Mouse (Mus musculus) liver, adult 2 months (tissue): ENCODE data around the gene Serac1. TPM values are rescaled to one million over a fixed set of nuclear protein-coding genes. Genes with fewer than 3 reads are reported as not detected.

Experiments
- DNase-seq: peaks from one replicate; pipeline ENCODE4 v3.0.0-alpha.2; 2011; ENCODE audit warnings: low read depth, low spot score; ENCODE audit errors: extremely low read depth
- H3K27ac ChIP-seq: fragments of 200-500 bp; replicated peaks from 2 replicates; pipeline ENCODE4 v1.5.1; 2012; ENCODE audit warnings: low read depth, mild to moderate bottlenecking, control low read depth, inconsistent platforms, low read length; ENCODE audit not compliant: insufficient read depth
- H3K27me3 ChIP-seq: fragments of 200-500 bp; 2 replicates; pipeline ENCODE4 v1.6.1; 2012; ENCODE audit warnings: mild to moderate bottlenecking, moderate library complexity, low read length, inconsistent platforms; ENCODE audit not compliant: control insufficient read depth, insufficient read depth
- H3K36me3 ChIP-seq: fragments of 200-500 bp; 2 replicates; pipeline ENCODE4 v1.6.1; 2012; ENCODE audit warnings: low read length, inconsistent platforms; ENCODE audit not compliant: control insufficient read depth, insufficient read depth
- H3K4me1 ChIP-seq: fragments of 200-500 bp; 2 replicates; pipeline ENCODE4 v1.6.1; 2011; ENCODE audit warnings: low read length; ENCODE audit not compliant: control insufficient read depth, insufficient read depth
- H3K4me3 ChIP-seq: fragments of 200-500 bp; 2 replicates; pipeline ENCODE4 v1.5.1; 2011; ENCODE audit warnings: low read depth, mild to moderate bottlenecking, control low read depth, low read length, moderate library complexity; ENCODE audit not compliant: insufficient read depth
- H3K79me2 ChIP-seq: fragments of 200-500 bp; 2 replicates; pipeline ENCODE4 v1.6.1; 2012; ENCODE audit warnings: inconsistent platforms, mild to moderate bottlenecking, low read length, moderate library complexity; ENCODE audit not compliant: control insufficient read depth, insufficient read depth
- H3K9ac ChIP-seq: fragments of 200-500 bp; 2 replicates; pipeline ENCODE4 v1.6.1; 2012; ENCODE audit warnings: low read depth, mild to moderate bottlenecking, control low read depth, inconsistent platforms, low read length
- CTCF ChIP-seq: fragments of 200-500 bp; IDR thresholded peaks from 2 replicates; pipeline ENCODE4 v1.5.1; 2011; ENCODE audit warnings: low read depth, low read length, control low read depth
- POLR2A ChIP-seq: fragments of 200-500 bp; IDR thresholded peaks from 2 replicates; pipeline ENCODE4 v1.6.1; 2011; ENCODE audit warnings: low read length, control low read depth; ENCODE audit not compliant: insufficient read depth; ENCODE audit errors: extremely low read depth
- WGBS: fragments of 180-500 bp; shearing (Covaris S2); methylation state at CpG from one replicate; pipeline ENCODE4 v1.1.7; 2018; 5-methylcytosine and 5-hydroxymethylcytosine counted together
- polyA plus RNA-seq: library from polyadenylated mRNA; depleted of rRNA; stranded (reverse); fragments of >200 nt; gene quantifications from 2 replicates; pipeline ENCODE4 v1.2.3, GENCODE M21; 2012; rRNA removed
- total RNA-seq: library from RNA; depleted of rRNA; stranded (reverse); fragments of >200 nt; gene quantifications from 2 replicates; pipeline ENCODE4 v1.2.3, GENCODE M21; 2014; rRNA removed

Serac1 gene
- total and polyA plus RNA-seq, 2 experiments, result 2.0 to 3.9 TPM

GRCm38 (mm10) chr17:5996589-5996988 is 83.0 kb downstream of the Serac1 start:
- peaks cover 16% of the 10 kb centered on the region for H3K4me1 ChIP-seq
- WGBS, result 53% methylated on average over 14 of the region's 14 CpGs

GRCm38 (mm10) chr17:5994606-5995005 is 84.9 kb downstream of the Serac1 start:
- no peak overlapping the region for H3K27ac ChIP-seq
- no peaks in the 10 kb centered on the region for H3K27me3 ChIP-seq
- DNase-seq, result no peak
- 83% methylated on average over 6 of the region's 6 CpGs for WGBS
- no peak for TF ChIP-seq CTCF
- no peak for TF ChIP-seq POLR2A
- H3K4me1 ChIP-seq, result peaks cover 15% of the 10 kb centered on the region
- no peak overlapping the region for H3K4me3 ChIP-seq
- H3K79me2 ChIP-seq, result no peaks in the 10 kb centered on the region
- no peak overlapping the region for H3K9ac ChIP-seq
- no peaks in the 10 kb centered on the region for H3K36me3 ChIP-seq

More at GRCm38 (mm10) chr17:5996589-5996988, 83.0 kb downstream of the Serac1 start:
- peak; percentile 78 for DNase-seq
- no peaks in the 10 kb centered on the region for H3K79me2 ChIP-seq
- H3K4me3 ChIP-seq, result no peak overlapping the region
- no peak overlapping the region for H3K9ac ChIP-seq
- peak overlapping the region; percentile 58; the same call in 1 of the 2 replicates for H3K27ac ChIP-seq
- no peak for TF ChIP-seq POLR2A
- TF ChIP-seq CTCF, result no peak
- no peaks in the 10 kb centered on the region for H3K36me3 ChIP-seq
- no peaks in the 10 kb centered on the region for H3K27me3 ChIP-seq

GRCm38 (mm10) chr17:5993581-5994260 is 85.8 kb downstream of the Serac1 start:
- DNase-seq, result no peak
- Histone ChIP-seq H3K4me3 (no peak overlapping the region), H3K27ac (no peak overlapping the region), H3K36me3 (no peaks in the 10 kb centered on the region), H3K79me2 (no peaks in the 10 kb centered on the region), H3K27me3 (no peaks in the 10 kb centered on the region), H3K4me1 (peaks cover 10% of the 10 kb centered on the region), H3K9ac (no peak overlapping the region)
- TF ChIP-seq CTCF (no peak), POLR2A (no peak)
- 80% methylated on average over 3 of the region's 3 CpGs for WGBS

- no peak overlapping the region for H3K4me3 ChIP-seq
- WGBS, result 77% methylated on average over 5 of the region's 5 CpGs
- H3K9ac ChIP-seq, result no peak overlapping the region
- H3K79me2 ChIP-seq, result no peaks in the 10 kb centered on the region
- no peak for TF ChIP-seq POLR2A
- no peak for TF ChIP-seq CTCF
- no peaks in the 10 kb centered on the region for H3K36me3 ChIP-seq
- H3K27ac ChIP-seq, result no peak overlapping the region
- no peak for DNase-seq
- peaks cover 7% of the 10 kb centered on the region for H3K4me1 ChIP-seq
- H3K27me3 ChIP-seq, result no peaks in the 10 kb centered on the region
Observed at GRCm38 (mm10) chr17:5992866-5993580, 86.5 kb downstream of the Serac1 start.

Other genes with a start within 250 kb of the Serac1 start
- gene Snx9, start 238.4 kb downstream of the Serac1 start, total RNA-seq, result 26.8 and 30.5 TPM in 2 replicates
- gene Snx9, start 238.4 kb downstream of the Serac1 start, polyA plus RNA-seq, result 19.7 and 22.2 TPM in 2 replicates
- gene Synj2, start 138.5 kb downstream of the Serac1 start, total RNA-seq, result 3.0 and 3.7 TPM in 2 replicates
- 0.66 and 1.2 TPM in 2 replicates for gene Synj2, start 138.5 kb downstream of the Serac1 start, polyA plus RNA-seq
- 12.8 and 18.3 TPM in 2 replicates for gene Gtf2h5, start within 50 bp of the Serac1 start, total RNA-seq
- 13.2 and 18.1 TPM in 2 replicates for gene Gtf2h5, start within 50 bp of the Serac1 start, polyA plus RNA-seq
- 25.4 and 26.6 TPM in 2 replicates for gene Tulp4, start 26.7 kb upstream of the Serac1 start, total RNA-seq
- 17.0 and 19.9 TPM in 2 replicates for gene Tulp4, start 26.7 kb upstream of the Serac1 start, polyA plus RNA-seq
- gene Tmem181a, start 177.1 kb upstream of the Serac1 start, total RNA-seq, result 3.4 TPM in 2 replicates
- gene Tmem181a, start 177.1 kb upstream of the Serac1 start, polyA plus RNA-seq, result 2.8 and 3.0 TPM in 2 replicates
- gene Dynlt1a, start 237.8 kb upstream of the Serac1 start, total RNA-seq, result 1.2 and 1.3 TPM in 2 replicates
- gene Dynlt1a, start 237.8 kb upstream of the Serac1 start, polyA plus RNA-seq, result 0.88 and 1.0 TPM in 2 replicates